Mouse (Mus musculus) ES-Bruce4 (cell line): ENCODE results near the gene Ctnnd1.

Source experiments
- CTCF ChIP-seq: IDR thresholded peaks from one replicate; pipeline ENCODE4 v1.8.1; 2011; ENCODE audit warnings: low read depth, low read length
- POLR2A ChIP-seq: IDR thresholded peaks from one replicate; pipeline ENCODE4 v1.8.1; 2011; ENCODE audit warnings: low read length; ENCODE audit not compliant: insufficient read depth

GRCm38 (mm10) chr2:84638428-84639220 lies 11.9 kb downstream of the Ctnnd1 start:
- no peak for TF ChIP-seq POLR2A
- no peak for TF ChIP-seq CTCF
